Mouse (Mus musculus) bone marrow macrophage, adult 2 months (primary cell): Measurements from ENCODE around the gene Rala.

Experiments used
- CTCF ChIP-seq: IDR thresholded peaks from 2 replicates; pipeline ENCODE4 v1.5.1; 2012; ENCODE audit warnings: low read depth, mild to moderate bottlenecking, low read length, moderate library complexity
- POLR2A ChIP-seq: IDR thresholded peaks from 2 replicates; pipeline ENCODE4 v1.6.1; 2012; ENCODE audit warnings: mild to moderate bottlenecking, low read depth, low read length, borderline replicate concordance

DNA sequence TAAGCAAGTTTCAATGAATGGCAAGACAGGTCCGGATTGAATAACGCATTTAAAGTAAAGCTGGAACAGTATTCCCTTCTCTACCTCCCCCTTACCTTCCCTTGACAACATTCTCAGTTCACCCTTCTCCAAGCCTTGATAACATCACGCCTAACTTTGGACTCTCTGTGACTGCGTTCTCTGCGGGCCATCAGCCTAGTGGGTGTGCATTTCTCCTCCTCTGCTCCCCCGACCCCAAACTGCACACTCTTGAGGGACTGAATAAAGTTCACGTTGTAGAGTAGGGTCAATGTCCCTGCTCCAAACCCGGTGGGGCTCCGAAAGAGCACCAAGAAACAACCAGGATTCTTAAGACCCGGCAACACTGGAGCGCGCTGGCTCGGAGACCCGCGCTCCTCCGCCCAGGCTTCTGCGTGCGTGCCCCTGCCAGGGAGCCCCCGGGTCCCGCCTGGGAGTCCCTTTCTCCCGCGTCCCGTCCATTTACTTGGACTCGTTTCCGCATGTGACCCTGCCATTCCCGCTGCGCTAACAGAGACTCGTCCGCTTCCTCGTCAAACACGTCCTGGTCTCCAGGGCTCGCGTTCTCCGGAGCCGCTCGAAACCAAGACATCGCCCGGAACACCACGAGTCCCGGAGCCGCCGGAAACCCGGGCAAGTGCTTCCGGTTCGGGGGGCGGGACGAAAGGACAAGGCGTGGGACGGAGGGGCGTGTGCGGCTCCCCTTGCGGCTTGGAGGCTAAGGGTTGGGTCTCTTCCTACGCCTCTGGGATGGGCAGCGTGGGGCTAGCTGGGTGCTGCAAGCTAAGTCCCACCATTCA is 48.9 kb upstream of the Rala start, which contains the start of gene Yae1d1:
- TF ChIP-seq POLR2A (no peak), CTCF (no peak)
